Mouse (Mus musculus): ENCODE measurements at regions not wholly inside any gene's neighbourhood (a gene's known extent, or its start where the extent isn't known, plus 50 kb on each side); places are given as distances from the start of the nearest gene placed in this dataset.
A peak's percentile ranks its signal among the peaks of the same experiment; 100 is the strongest.

- no peak for DNase-seq
These were observed 58.5 kb downstream of the Zfp36l2 start for GRCm38 (mm10) chr17:84129204-84129603.

- no peak for DNase-seq
These were observed 59.5 kb downstream of the Zfp36l2 start for GRCm38 (mm10) chr17:84128262-84128661.

DNA sequence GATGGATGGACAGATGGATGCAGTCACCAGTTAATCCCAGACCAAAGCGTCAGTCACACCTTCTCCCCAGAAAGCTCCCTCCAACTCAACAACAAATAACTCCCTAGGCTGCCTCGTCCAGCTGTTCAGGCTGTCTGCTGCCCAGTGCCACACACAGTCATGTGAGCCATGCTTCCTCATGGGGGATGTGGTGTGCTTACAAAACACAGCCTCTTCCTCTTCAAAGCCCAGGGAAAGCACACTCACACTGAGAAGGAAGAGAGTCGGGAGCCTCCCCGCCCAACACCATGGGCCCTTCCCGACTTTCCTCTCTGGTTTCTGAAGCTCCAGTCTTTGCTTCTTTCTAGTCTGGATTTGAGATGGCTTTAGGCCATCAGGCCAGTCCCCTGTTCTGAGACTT is 61.6 kb downstream of the Zfp36l2 start:
- DNase-seq: no peak

GRCm38 (mm10) chr17:84123161-84123560 is 64.6 kb downstream of the Zfp36l2 start:
- DNase-seq: no peak

DNA sequence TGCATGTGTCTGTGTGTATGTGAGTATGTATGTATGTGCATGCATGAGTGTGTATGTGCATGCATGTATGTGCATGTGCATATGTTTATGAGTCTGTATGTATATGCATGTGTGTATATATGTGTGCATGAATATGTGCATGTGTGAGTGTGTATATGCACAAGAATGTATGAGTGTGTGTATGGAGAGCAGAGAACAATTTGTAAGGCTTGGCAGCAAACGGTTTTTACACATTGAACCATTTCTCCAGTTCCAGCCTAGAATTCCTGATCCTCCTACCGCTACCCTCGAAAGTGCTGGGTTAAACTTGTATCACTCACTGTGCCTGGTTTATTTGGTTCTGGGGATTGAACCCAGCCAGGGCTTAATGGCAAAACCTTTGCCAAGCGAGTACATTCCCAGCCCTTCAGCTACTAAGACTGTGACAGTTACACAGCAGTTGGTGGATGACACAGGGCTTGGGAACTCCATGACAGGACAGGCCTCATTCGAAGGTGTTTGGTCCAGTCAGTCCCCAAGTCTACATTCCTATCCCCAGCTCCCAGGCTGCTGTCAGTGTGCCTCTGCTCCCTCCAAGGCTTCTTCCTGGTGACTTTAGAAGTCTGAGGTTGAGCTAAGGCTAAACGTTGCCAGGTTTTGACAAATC is 65.1 kb downstream of the Zfp36l2 start:
- DNase-seq: no peak

GRCm38 (mm10) chr17:84121291-84121690 is 66.5 kb downstream of the Zfp36l2 start:
- DNase-seq: no peak

- no peak for DNase-seq
These were observed 68.3 kb downstream of the Zfp36l2 start for GRCm38 (mm10) chr17:84119221-84120017.

DNA sequence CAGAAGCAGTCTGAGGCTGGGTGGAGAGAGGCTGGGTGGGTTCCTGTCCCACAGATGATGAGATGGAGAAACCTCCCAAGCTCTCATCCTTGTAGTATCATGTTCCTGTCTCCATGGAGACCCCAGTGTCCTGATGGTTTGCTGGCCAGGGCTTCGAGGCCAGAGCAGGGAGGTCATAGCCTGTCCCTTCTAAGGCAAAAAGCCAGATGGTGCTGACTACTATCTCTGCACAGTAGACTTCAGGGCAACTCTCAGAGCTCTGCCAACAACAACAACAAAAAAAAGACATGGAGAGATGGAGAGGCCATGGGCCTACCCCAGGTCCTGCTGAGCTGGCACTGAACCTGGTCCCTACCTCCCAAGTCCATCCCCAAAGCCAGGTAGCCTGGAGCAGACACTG is 69.0 kb downstream of the Zfp36l2 start:
- DNase-seq: no peak

- DNase-seq: no peak
These were observed 69.5 kb downstream of the Zfp36l2 start for GRCm38 (mm10) chr17:84118271-84118670.

GRCm38 (mm10) chr17:84117756-84118155 is 70.0 kb downstream of the Zfp36l2 start:
- no peak for DNase-seq

DNA sequence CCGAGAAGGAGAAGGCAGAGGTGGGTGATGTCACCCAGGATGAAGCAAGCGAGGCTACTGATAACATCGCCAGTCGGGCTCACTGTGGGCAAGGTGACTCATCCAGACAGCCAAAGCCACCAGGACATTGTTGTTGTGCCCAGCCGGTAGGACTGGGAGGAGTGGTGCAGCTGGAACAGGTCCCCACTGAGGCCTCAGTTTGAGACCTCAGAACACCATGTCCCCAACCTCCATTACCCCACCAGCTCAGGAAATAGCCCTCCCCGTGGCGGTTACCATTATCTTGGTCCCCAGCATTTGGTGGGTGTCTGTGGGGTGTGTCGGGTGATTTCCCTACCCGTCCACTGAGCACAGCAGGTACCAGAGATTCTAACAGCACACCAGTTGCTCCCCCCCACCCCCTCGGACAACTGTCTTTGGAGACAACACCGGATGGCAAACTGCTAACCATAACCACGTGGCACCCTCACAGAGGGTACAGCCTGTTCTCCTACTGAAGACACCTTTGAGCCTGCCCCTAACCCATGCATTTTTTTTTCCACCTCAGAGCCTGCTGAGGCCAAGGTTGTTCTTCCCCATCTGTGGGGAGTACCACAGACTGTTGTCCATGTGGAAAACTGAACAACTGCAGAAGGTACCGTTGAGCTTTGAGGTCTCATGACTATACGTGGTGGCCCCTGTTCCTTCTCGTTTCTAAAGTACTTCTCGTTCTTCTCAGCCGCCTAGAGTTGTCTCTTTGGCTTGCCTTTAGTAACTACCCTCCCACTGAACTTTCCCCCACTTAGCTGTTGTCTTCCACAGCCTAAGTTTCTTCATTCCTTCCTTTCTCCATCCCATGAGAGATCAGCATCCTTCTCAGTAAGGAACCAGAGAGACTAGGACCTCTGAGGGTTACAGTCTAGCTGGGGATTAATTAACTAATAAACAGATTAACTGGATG is 71.1 kb downstream of the Zfp36l2 start:
- DNase-seq: no peak

- DNase-seq: no peak
These were observed 71.8 kb downstream of the Zfp36l2 start for GRCm38 (mm10) chr17:84115957-84116339.

DNA sequence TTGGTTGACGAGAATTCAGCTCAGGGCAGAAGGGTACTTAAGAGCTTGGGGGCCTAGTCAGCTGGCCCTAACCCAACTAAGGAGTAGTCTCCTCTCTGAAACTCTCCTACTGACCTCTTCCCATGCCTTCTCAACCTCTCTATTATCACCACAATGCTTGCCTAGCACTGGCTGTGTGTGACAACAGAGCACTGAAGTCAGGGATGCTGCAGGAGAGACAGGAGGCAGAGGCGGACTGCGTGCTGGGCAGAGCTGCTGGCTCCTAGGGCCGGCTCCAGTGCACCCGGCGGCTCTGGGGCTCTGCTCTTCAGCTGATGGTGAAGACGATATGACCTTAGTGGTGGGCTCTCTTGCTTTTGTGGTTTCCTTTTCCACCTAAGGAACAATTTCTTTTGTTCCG is 72.6 kb downstream of the Zfp36l2 start:
- DNase-seq: no peak

GRCm38 (mm10) chr17:84114279-84114994 is 73.3 kb downstream of the Zfp36l2 start:
- no peak for DNase-seq

GRCm38 (mm10) chr17:84113608-84114278 is 74.0 kb downstream of the Zfp36l2 start:
- DNase-seq: peak; percentile 61

- no peak for DNase-seq
These were observed 75.2 kb downstream of the Zfp36l2 start for GRCm38 (mm10) chr17:84112411-84113031.

DNA sequence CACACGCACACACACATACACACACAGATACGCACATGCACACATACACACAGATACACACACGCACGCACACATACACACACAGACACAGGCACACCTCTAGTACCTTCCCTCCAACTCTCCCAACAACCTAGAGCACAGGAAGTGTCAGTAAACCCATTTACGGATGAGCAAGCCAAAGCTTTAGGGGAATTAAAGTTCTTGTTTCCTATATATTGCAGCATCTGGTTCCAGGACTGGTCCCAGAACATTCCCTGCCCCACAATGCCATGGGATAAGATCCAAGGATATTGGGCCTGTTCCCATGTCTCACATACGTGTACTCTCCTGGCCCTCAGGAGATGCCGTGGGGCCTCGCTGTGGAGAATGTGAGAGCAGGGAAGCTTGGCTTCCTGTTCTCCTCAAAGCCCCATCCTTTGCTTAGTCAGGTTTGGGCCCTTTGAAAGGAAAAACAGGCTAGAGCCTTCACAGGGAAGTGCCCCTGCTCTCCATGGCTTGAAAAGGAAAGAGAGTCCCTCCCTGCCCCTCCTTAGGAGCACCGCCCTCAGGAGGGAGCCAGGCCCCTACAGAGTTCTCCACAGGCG is 75.9 kb downstream of the Zfp36l2 start:
- DNase-seq: no peak

GRCm38 (mm10) chr17:84110945-84111344 is 76.8 kb downstream of the Zfp36l2 start:
- DNase-seq: no peak

DNA sequence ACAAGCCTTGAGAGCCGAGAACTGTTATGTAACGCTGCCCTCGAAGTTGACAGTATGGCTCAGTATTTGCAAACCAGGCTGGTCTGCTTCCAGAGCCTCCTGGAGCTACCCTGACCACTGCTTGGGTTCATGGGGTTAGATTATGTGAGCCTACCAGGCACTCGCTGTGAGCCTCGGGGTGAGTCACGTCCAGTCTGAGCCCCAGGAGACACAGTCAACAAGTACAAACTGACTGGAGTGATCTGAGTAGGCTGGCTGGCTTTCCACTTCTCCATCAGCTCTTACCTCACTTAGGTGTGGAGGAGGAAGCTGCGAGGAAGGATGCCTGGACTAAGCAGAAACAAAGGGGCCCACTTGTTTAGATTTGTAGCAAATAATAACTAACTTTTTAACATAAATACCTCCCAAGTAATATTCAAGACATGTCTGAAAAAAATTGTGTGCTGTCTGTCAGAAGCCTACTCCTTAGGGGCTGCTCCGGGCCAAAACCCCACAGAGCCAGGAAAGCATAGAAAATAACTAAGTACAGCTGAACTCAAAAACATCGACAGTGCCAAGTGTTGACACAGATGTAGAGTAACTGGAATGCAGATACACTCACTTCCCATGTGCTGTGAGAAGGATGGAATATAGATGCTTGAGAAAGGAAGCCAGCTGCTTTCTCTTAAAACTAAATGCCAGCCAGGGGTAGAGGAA is 77.6 kb downstream of the Zfp36l2 start:
- DNase-seq: no peak

DNA sequence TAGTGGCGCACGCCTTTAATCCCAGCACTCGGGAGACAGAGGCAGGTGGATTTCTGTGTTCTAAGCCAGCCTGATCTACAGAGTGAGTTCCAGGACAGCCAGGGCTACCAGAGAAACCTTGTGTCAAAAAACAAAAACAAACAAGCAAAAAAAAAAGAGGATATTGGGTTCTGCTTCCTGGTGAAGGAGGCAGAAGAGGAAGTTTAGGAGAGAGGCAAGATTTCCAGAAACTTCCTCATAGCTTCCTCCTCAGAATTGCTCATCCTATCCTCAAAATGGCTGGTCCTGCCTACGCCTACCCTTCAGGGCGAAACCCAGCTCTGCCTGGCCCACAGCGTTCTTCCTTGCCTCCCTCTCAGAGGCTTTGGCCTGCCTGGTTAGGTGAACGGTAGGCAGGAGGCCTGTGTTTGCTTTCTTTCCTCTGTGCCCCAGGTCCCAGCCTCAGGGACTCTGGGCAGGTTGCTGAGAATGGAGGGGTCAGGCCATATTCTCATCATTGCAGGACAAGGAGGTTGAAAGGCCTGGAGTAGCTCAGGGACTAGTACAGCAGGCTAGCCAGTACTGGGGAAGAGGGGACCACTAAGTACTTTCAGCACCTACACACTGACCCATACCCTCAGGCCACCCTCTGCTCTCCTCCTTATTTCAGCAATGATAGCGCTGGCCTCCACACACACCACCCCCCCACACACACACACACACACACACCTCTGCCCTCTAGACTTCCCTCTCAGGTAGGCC is 79.6 kb downstream of the Zfp36l2 start:
- no peak for DNase-seq

Data from right cerebral cortex, adult 18-20 months (tissue).